8 mouse cellular contexts compared by ENCODE assay signal in genomic region chr2:58567866-58568719, GRCm38 (mm10). TPM values are rescaled to one million over a fixed set of nuclear protein-coding genes. Genes with fewer than 3 reads are reported as not detected.
DNase-seq lines count a peak whose midpoint lies in the region; ATAC-seq and TF ChIP-seq lines count a peak whose summit lies in the region.

No protein-coding gene starts in this region.

- H3K79me2 ChIP-seq in heart, adult 2 months (replicated peaks; ENCODE audit: control insufficient read depth, insufficient read depth, low read length), result peaks cover 10% of the 10 kb centered on the region

- H3K4me2 ChIP-seq in embryonic facial prominence, embryonic 15.5 days (replicated peaks), result peak overlapping the region; percentile 57
- peak overlapping the region; percentile 61 for H3K4me2 ChIP-seq in kidney, embryonic 16.5 days (replicated peaks; ENCODE audit: low read depth, low read length)
- H3K4me2 ChIP-seq in neural tube, embryonic 11.5 days (ENCODE audit: low read depth), result peak overlapping the region; percentile 50

- H3K4me3 ChIP-seq in heart, adult 2 months, result peak overlapping the region; percentile 77
- H3K4me3 ChIP-seq in embryonic facial prominence, embryonic 15.5 days (replicated peaks), result peak overlapping the region; percentile 85
- peak overlapping the region; percentile 93 for H3K4me3 ChIP-seq in kidney, embryonic 16.5 days (ENCODE audit: low read length)
- peak overlapping the region; percentile 64 for H3K4me3 ChIP-seq in neural tube, embryonic 11.5 days (ENCODE audit: low read depth, low read length)

- intact Hi-C loops in heart, adult 2 months (cut with DNase I), result loop anchor here (1.0 to 5.0 kb wide), 4 partner anchors 35 to 99 kb away; no protein-coding TSS in a partner anchor

- H3K27ac ChIP-seq in heart, adult 2 months, result peak overlapping the region; percentile 91
- H3K27ac ChIP-seq in embryonic facial prominence, embryonic 15.5 days (replicated peaks), result peak overlapping the region; percentile 98
- peak overlapping the region; percentile 97 for H3K27ac ChIP-seq in kidney, embryonic 16.5 days (ENCODE audit: low read length)
- H3K27ac ChIP-seq in neural tube, embryonic 11.5 days (ENCODE audit: low read depth, low read length), result peak overlapping the region; percentile 93; the same call in 1 of the 2 replicates

- no peaks in the 10 kb centered on the region for H3K36me3 ChIP-seq in heart, adult 2 months (ENCODE audit: control insufficient read depth, insufficient read depth, low read length)
- no peaks in the 10 kb centered on the region for H3K36me3 ChIP-seq in embryonic facial prominence, embryonic 15.5 days
- no peaks in the 10 kb centered on the region for H3K36me3 ChIP-seq in kidney, embryonic 16.5 days (ENCODE audit: insufficient read depth, low read length)
- H3K36me3 ChIP-seq in neural tube, embryonic 11.5 days (ENCODE audit: control insufficient read depth, insufficient read depth, low read length), result no peaks in the 10 kb centered on the region

- H3K27me3 ChIP-seq in heart, adult 2 months (ENCODE audit: control insufficient read depth, insufficient read depth, low read length), result no peaks in the 10 kb centered on the region
- no peaks in the 10 kb centered on the region for H3K27me3 ChIP-seq in embryonic facial prominence, embryonic 15.5 days
- H3K27me3 ChIP-seq in kidney, embryonic 16.5 days (ENCODE audit: insufficient read depth, low read length), result no peaks in the 10 kb centered on the region
- no peaks in the 10 kb centered on the region for H3K27me3 ChIP-seq in neural tube, embryonic 11.5 days (ENCODE audit: control insufficient read depth, insufficient read depth, low read length)

- no peaks in the 10 kb centered on the region for H3K9me3 ChIP-seq in embryonic facial prominence, embryonic 15.5 days (replicated peaks)
- H3K9me3 ChIP-seq in kidney, embryonic 16.5 days (ENCODE audit: low read length), result no peaks in the 10 kb centered on the region
- H3K9me3 ChIP-seq in neural tube, embryonic 11.5 days (ENCODE audit: control insufficient read depth, low read length), result no peaks in the 10 kb centered on the region

- DNase-seq in heart, adult 2 months, result peak in 1 of 2 experiments; percentile 10
- no peak for DNase-seq in heart, adult 8-10 months (ENCODE audit: low spot score)
- peak; percentile 29 for DNase-seq in Muller cell, postnatal 12 days (ENCODE audit: inconsistent ontology term)
- no peak for DNase-seq in neural tube, embryonic 11.5 days (ENCODE audit: low spot score)
- DNase-seq in frontal cortex, postnatal 10 days (ENCODE audit: low spot score in 2 of 2), result no peak
- DNase-seq in ovary, adult 18-20 months (ENCODE audit: low spot score), result no peak

- 8% methylated on average over 12 of the region's 12 CpGs for WGBS in heart, adult 2 months
- 8% methylated on average over 12 of the region's 12 CpGs for WGBS in embryonic facial prominence, embryonic 15.5 days
- WGBS in kidney, embryonic 16.5 days, result 7% methylated on average over 12 of the region's 12 CpGs
- 9% methylated on average over 12 of the region's 12 CpGs for WGBS in neural tube, embryonic 11.5 days

- peak overlapping the region; percentile 13; the same call in 1 of the 2 replicates for H3K9ac ChIP-seq in heart, adult 2 months (ENCODE audit: low read depth, low read length)
- H3K9ac ChIP-seq in embryonic facial prominence, embryonic 15.5 days, result peak overlapping the region; percentile 87
- peak overlapping the region; percentile 91 for H3K9ac ChIP-seq in kidney, embryonic 16.5 days (replicated peaks; ENCODE audit: low read length)
- H3K9ac ChIP-seq in neural tube, embryonic 11.5 days (ENCODE audit: low read length), result peak overlapping the region; percentile 65

- H3K4me1 ChIP-seq in heart, adult 2 months (ENCODE audit: control insufficient read depth, insufficient read depth, low read length), result peaks cover 10% of the 10 kb centered on the region
- H3K4me1 ChIP-seq in embryonic facial prominence, embryonic 15.5 days, result peaks cover 34% of the 10 kb centered on the region
- peaks cover 30% of the 10 kb centered on the region for H3K4me1 ChIP-seq in kidney, embryonic 16.5 days (ENCODE audit: insufficient read depth, low read length)
- peaks cover 12% of the 10 kb centered on the region; the same call in 1 of the 2 replicates for H3K4me1 ChIP-seq in neural tube, embryonic 11.5 days (ENCODE audit: control insufficient read depth, insufficient read depth, low read length)

- TF ChIP-seq CTCF in heart, adult 2 months (IDR thresholded peaks at IDR 0.05), result no peak

- ATAC-seq in embryonic facial prominence, embryonic 15.5 days (ENCODE audit: insufficient number of reproducible peaks, low FRiP score, low TSS enrichment, low read depth), result no peak
- ATAC-seq in kidney, embryonic 16.5 days (ENCODE audit: low FRiP score, low TSS enrichment), result 0 out of 2 replicates have a peak, but pooled peaks have one; percentile 5
- no peak for ATAC-seq in neural tube, embryonic 11.5 days (ENCODE audit: insufficient read depth, low FRiP score, low TSS enrichment)

- TF ChIP-seq POLR2A in heart, adult 2 months (IDR thresholded peaks at IDR 0.05; ENCODE audit: insufficient read depth, low read depth, low read length), result no peak

- no peak for TF ChIP-seq EP300 in heart, adult 2 months (IDR thresholded peaks at IDR 0.05; ENCODE audit: insufficient read depth, low read depth, low read length)

RNA-seq across cellular contexts. Expression of gene Upp2, which starts 1.0 kb away (rescaled TPM):
- total RNA-seq in heart, adult 2 months (2021), result 1 to 10 TPM; 2.2 to 3.3 TPM
- polyA plus RNA-seq in heart, adult 2 months (2012; rRNA removed), result 3.0 and 5.1 TPM in 2 replicates
- total RNA-seq in heart, adult 8-10 months (2022), result 1 to 10 TPM; 1.9 to 4.7 (median 3.3) TPM
- polyA plus RNA-seq in embryonic facial prominence, embryonic 15.5 days (2015; fragmentation: Nextera tagmentation; extraction: Ambion mirVana), result 10.3 and 11.0 TPM in 2 replicates
- polyA plus RNA-seq in kidney, embryonic 16.5 days (2015; fragmentation: Nextera tagmentation; extraction: Ambion mirVana), result 7.6 and 8.5 TPM in 2 replicates
- 7.0 and 8.8 TPM in 2 replicates for polyA plus RNA-seq in neural tube, embryonic 11.5 days (2014; fragmentation: Nextera tagmentation; extraction: Ambion mirVana)

RNA-seq across cellular contexts. Expression of gene Acvr1, which starts 1.1 kb away (rescaled TPM):
- total RNA-seq in heart, adult 2 months (2021), result 10 to 100 TPM; 14.6 to 15.7 TPM
- polyA plus RNA-seq in heart, adult 2 months (2012; rRNA removed), result 7.4 and 12.1 TPM in 2 replicates
- 10 to 100 TPM; 14.2 to 17.0 (median 15.0) TPM for total RNA-seq in heart, adult 8-10 months (2022)
- 9.2 and 10.4 TPM in 2 replicates for polyA plus RNA-seq in embryonic facial prominence, embryonic 15.5 days (2015; fragmentation: Nextera tagmentation; extraction: Ambion mirVana)
- 5.2 and 5.8 TPM in 2 replicates for polyA plus RNA-seq in kidney, embryonic 16.5 days (2015; fragmentation: Nextera tagmentation; extraction: Ambion mirVana)
- polyA plus RNA-seq in neural tube, embryonic 11.5 days (2014; fragmentation: Nextera tagmentation; extraction: Ambion mirVana), result 6.6 and 7.3 TPM in 2 replicates

Comparison
In these comparisons a context has a peak if more than half of its experiments do, and no peak if none do; other contexts are left out.
1. H3K9ac ChIP-seq: peak in every context shown above with its lines; median percentile 91 in kidney, embryonic 16.5 days; 87 in embryonic facial prominence, embryonic 15.5 days; 65 in neural tube, embryonic 11.5 days; 13 in heart, adult 2 months.